Mouse (Mus musculus): ENCODE results near the gene Prpsap1. TPM values are rescaled to one million over a fixed set of nuclear protein-coding genes. Genes with fewer than 3 reads are reported as not detected.
A peak's percentile ranks its signal among the peaks of the same experiment; 100 is the strongest.

Gene Prpsap1
- polyA plus RNA-seq, 1 experiment from 2014 or later = 64.4 TPM

DNA sequence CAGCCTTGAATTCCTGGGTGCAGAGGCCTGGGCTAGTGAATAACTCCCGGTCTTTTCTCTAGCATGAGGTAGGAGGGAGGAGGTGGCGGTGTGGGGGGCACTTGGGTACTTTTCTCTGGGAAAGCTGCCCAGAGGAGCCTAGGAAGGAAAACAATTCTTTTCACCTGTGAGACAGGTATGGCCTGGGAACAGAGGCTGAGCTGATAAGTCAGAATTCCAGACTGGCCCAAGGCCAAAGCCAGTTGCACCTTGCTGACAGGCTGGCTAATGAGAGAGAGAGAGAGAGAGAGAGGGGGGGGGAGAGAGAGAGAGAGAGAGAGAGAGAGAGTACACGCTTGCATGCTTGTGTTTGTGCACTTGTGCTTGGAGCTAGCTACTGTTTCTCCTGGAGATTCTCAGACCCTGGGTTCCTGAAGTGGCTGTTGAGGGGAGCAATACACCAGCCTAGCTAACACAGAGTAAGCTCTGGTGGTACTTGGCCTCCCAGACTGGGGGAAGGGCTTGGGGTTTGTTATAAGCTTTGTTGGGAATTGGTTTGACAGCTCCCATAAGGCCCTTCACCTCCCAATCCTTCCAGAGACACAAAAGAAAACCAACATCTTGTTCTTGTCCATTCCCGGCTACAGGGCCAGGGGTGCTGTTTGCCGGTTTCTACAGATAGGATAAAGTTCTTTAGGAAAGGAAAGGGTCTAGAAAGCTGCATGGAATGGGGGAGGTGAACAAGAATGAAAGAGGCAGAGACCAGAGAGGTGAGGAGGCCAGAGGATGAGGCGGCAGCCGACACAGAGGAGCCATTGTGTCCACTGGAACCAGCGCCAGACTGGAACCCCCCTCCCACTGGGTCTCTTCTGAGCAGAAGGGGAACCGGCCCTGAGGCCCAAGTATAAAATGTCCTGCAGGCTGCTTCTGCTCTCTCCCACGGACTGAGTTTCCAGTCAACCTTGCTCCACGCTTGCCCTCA, 36.5 kb upstream of the Prpsap1 start, which contains the start of gene Sphk1:
Sphk1 (plus strand) TSS at position 739 of the 961 bp plus-strand sequence.
- H3K9me3 ChIP-seq (ENCODE audit: low read length) = no peaks in the 10 kb centered on the region
- peaks cover under 1% of the 10 kb centered on the region; the same call in 1 of the 2 replicates for H3K36me3 ChIP-seq (replicated peaks; ENCODE audit: insufficient read depth, low read length)
- TF ChIP-seq EP300 (IDR thresholded peaks at IDR 0.05; ENCODE audit: low read depth) (no peak), CTCF (IDR thresholded peaks at IDR 0.05; ENCODE audit: low read depth) (no peak)
- H3K4me2 ChIP-seq (ENCODE audit: low read depth, low read length) = peak within 1 kb of the TSS; percentile 90
- peak within 1 kb of the TSS; percentile 87 for H3K9ac ChIP-seq (replicated peaks)
- H3K4me3 ChIP-seq (ENCODE audit: low read depth, low read length) = peak within 1 kb of the TSS; percentile 71
- ATAC-seq (no peak), DNase-seq (no peak)
- H3K27me3 ChIP-seq (ENCODE audit: insufficient read depth, low read length) = peaks cover 47% of the 10 kb centered on the region
- H3K27ac ChIP-seq (ENCODE audit: low read depth) = no peak within 1 kb of the TSS
- 48% methylated on average over 11 of the region's 11 CpGs for WGBS (ENCODE audit: insufficient replicate concordance)
- peaks cover 18% of the 10 kb centered on the region for H3K4me1 ChIP-seq (ENCODE audit: insufficient read depth)

GRCm38 (mm10) chr11:116528636-116529320, 34.8 kb upstream of the Prpsap1 start:
- TF ChIP-seq EP300 (IDR thresholded peaks at IDR 0.05; ENCODE audit: low read depth) = no peak
- no peak for TF ChIP-seq CTCF (IDR thresholded peaks at IDR 0.05; ENCODE audit: low read depth)
- ATAC-seq = no peak
- no peaks in the 10 kb centered on the region for H3K36me3 ChIP-seq (replicated peaks; ENCODE audit: insufficient read depth, low read length)
- no peak overlapping the region for H3K27ac ChIP-seq (ENCODE audit: low read depth)
- H3K9ac ChIP-seq (replicated peaks) = no peak overlapping the region
- H3K4me1 ChIP-seq (ENCODE audit: insufficient read depth) = peaks cover 21% of the 10 kb centered on the region
- DNase-seq = no peak
- peaks cover 43% of the 10 kb centered on the region for H3K27me3 ChIP-seq (ENCODE audit: insufficient read depth, low read length)
- H3K9me3 ChIP-seq (ENCODE audit: low read length) = no peaks in the 10 kb centered on the region
- H3K4me2 ChIP-seq (ENCODE audit: low read depth, low read length) = no peak overlapping the region
- 83% methylated on average over 8 of the region's 8 CpGs for WGBS (ENCODE audit: insufficient replicate concordance)
- no peak overlapping the region for H3K4me3 ChIP-seq (ENCODE audit: low read depth, low read length)

DNA sequence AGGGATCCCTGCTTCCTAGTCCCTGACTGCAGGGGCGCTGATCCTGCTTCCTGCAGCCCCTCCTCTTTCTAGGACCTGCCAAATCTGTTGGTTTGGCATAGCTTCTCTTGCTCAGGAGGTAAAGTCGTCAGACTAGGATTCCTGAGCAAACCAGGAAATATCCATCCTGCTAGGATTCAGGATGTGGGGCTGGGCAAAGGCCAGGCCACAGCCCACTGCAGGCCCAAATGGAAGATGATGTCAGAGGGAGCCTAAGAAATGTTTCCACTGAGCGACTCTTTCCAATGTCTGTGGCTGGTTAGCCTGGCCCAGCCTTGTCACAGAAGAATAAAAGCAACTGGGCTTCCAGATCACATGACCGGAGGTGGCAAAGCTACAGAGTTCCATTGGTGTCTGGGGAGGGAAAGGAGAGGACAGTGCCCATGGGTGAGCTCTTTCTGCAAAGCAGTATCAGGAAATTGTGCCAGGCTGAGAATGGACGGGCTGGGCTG, 29.7 kb upstream of the Prpsap1 start:
- Histone ChIP-seq H3K27me3 (ENCODE audit: insufficient read depth, low read length) (peaks cover 8% of the 10 kb centered on the region; the same call in 1 of the 2 replicates), H3K4me1 (ENCODE audit: insufficient read depth) (peaks cover 12% of the 10 kb centered on the region), H3K4me3 (ENCODE audit: low read depth, low read length) (no peak overlapping the region), H3K36me3 (replicated peaks; ENCODE audit: insufficient read depth, low read length) (no peaks in the 10 kb centered on the region), H3K4me2 (ENCODE audit: low read depth, low read length) (no peak overlapping the region), H3K9ac (replicated peaks) (no peak overlapping the region), H3K9me3 (ENCODE audit: low read length) (no peaks in the 10 kb centered on the region), H3K27ac (ENCODE audit: low read depth) (no peak overlapping the region)
- DNase-seq (no peak), ATAC-seq (no peak)
- 51% methylated on average over 5 of the region's 5 CpGs for WGBS (ENCODE audit: insufficient replicate concordance)
- TF ChIP-seq CTCF (IDR thresholded peaks at IDR 0.05; ENCODE audit: low read depth) (no peak), EP300 (IDR thresholded peaks at IDR 0.05; ENCODE audit: low read depth) (no peak)

- Histone ChIP-seq H3K9ac (replicated peaks) (no peak overlapping the region), H3K4me3 (ENCODE audit: low read depth, low read length) (no peak overlapping the region), H3K36me3 (replicated peaks; ENCODE audit: insufficient read depth, low read length) (no peaks in the 10 kb centered on the region), H3K27ac (ENCODE audit: low read depth) (no peak overlapping the region), H3K27me3 (ENCODE audit: insufficient read depth, low read length) (peaks cover 8% of the 10 kb centered on the region; the same call in 1 of the 2 replicates), H3K4me1 (ENCODE audit: insufficient read depth) (peaks cover 12% of the 10 kb centered on the region), H3K9me3 (ENCODE audit: low read length) (no peaks in the 10 kb centered on the region), H3K4me2 (ENCODE audit: low read depth, low read length) (no peak overlapping the region)
- TF ChIP-seq EP300 (IDR thresholded peaks at IDR 0.05; ENCODE audit: low read depth) = no peak
- TF ChIP-seq CTCF (IDR thresholded peaks at IDR 0.05; ENCODE audit: low read depth) = no peak
- no peak for ATAC-seq
- no peak for DNase-seq
- 48% methylated on average over 16 of the region's 16 CpGs for WGBS (ENCODE audit: insufficient replicate concordance)
Measured at GRCm38 (mm10) chr11:116522886-116523698, 29.1 kb upstream of the Prpsap1 start.

- Histone ChIP-seq H3K4me1 (ENCODE audit: insufficient read depth) (peaks cover 12% of the 10 kb centered on the region), H3K27me3 (ENCODE audit: insufficient read depth, low read length) (peaks cover 8% of the 10 kb centered on the region; the same call in 1 of the 2 replicates), H3K4me2 (ENCODE audit: low read depth, low read length) (no peak overlapping the region), H3K9me3 (ENCODE audit: low read length) (no peaks in the 10 kb centered on the region), H3K9ac (replicated peaks) (no peak overlapping the region), H3K4me3 (ENCODE audit: low read depth, low read length) (no peak overlapping the region), H3K36me3 (replicated peaks; ENCODE audit: insufficient read depth, low read length) (no peaks in the 10 kb centered on the region), H3K27ac (ENCODE audit: low read depth) (no peak overlapping the region)
- no peak for TF ChIP-seq CTCF (IDR thresholded peaks at IDR 0.05; ENCODE audit: low read depth)
- no peak for TF ChIP-seq EP300 (IDR thresholded peaks at IDR 0.05; ENCODE audit: low read depth)
- no peak for ATAC-seq
- WGBS (ENCODE audit: insufficient replicate concordance) = 73% methylated on average over 3 of the region's 3 CpGs
- DNase-seq = no peak
Measured at GRCm38 (mm10) chr11:116522046-116522445, 28.0 kb upstream of the Prpsap1 start.
